Mouse (Mus musculus) megakaryocyte, embryonic 14.5 days (primary cell): ENCODE data around the gene Stat5b.

Experiments
- FLI1 ChIP-seq: IDR thresholded peaks from 2 replicates; pipeline ENCODE4 v1.6.1; 2012; ENCODE audit warnings: low read length, inconsistent platforms, mixed read lengths
- GATA1 ChIP-seq: IDR thresholded peaks from 3 replicates; pipeline ENCODE4 v1.6.1; 2012; ENCODE audit warnings: mixed read lengths, low read length, inconsistent platforms, borderline replicate concordance

GRCm38 (mm10) chr11:100847572-100847971 lies 3.0 kb downstream of the Stat5b start:
- no peak for TF ChIP-seq GATA1
- TF ChIP-seq FLI1 = no peak
